Mouse (Mus musculus) v-Abl transformed pro-B cells (cell line): ENCODE measurements around the gene Ppil1.
"Not testable (repeated sequence)": the region's sequence is repeated elsewhere in the genome, so short reads cannot be mapped to it uniquely, and the experiment has no call there.

Experiments
- in situ Hi-C, 2 experiments: fragments of 400-800 bp; cut with MboI; formaldehyde crosslinking; loops; one replicate each; pipeline ENCODE4 v1.15.1; 2025; ENCODE audit not compliant: unreplicated experiment in 2 of 2

The Ppil1 gene

GRCm38 (mm10) chr17:29256507-29256906, 7.5 kb downstream of the Ppil1 start:
- in situ Hi-C loops, result no loop called here

- in situ Hi-C loops, result not testable (repeated sequence)
These were observed 9.2 kb downstream of the Ppil1 start for GRCm38 (mm10) chr17:29254784-29255183.

- in situ Hi-C loops, result no loop called here
These were observed 10.3 kb downstream of the Ppil1 start for GRCm38 (mm10) chr17:29253684-29254083.

- in situ Hi-C loops, result no loop called here
These were observed 10.8 kb downstream of the Ppil1 start for GRCm38 (mm10) chr17:29253236-29253635.

DNA sequence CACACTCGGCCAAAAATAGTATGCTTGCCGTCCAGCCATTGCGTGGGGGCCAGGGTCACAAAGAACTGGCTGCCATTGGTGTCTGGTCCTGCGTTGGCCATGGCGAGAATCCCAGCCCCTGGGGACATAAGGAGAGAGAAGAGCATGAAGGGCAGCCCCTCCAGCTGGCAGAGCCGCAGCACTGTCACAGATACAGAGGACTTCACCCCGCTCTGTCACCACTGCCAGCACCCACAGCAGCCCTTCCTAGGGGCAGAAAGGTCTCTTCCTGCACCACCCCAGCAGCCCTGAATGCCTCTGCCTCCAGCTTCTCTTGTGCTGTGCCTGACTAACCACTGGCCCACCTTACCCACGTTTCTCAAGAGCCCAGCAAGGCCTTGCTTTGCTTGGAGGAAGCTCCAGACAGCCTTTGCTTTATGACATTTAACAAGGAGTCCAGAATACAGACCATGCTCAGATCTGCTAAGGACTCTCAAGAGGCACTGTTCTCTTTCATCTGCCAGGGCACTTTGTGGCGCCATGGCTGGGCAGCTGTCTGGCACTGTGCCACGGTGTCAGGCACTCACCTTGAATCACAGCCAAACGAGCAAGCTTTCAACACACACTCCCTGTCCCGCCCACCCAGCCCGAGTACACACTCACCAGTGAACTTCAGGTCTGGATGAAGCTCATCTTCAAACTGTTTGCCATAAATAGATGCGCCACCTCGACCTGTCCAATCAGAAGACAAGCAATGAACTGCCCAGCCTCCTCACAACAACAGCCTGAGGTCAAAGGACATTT, 12.2 kb downstream of the Ppil1 start:
- in situ Hi-C loops, result no loop called here

DNA sequence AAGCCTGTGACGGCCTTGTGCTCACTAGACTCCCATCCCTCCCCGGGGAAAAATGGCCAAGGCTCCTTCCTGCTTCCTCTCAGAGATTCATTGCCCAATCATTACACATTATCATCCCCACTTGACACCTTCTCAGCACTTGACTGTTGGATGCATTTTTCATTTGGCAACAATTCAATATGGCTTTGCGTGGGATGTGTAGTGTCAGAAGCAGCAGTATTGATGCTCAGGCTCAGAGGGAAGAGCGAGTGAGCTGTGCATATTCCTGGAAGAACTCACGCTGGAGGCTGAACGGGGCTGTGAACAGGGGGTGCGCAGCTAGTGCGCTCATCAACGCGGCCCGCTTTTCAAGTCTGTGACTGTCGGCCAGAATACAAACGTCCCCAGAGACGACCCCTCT, 13.0 kb downstream of the Ppil1 start:
- in situ Hi-C loops, result not testable (repeated sequence)

DNA sequence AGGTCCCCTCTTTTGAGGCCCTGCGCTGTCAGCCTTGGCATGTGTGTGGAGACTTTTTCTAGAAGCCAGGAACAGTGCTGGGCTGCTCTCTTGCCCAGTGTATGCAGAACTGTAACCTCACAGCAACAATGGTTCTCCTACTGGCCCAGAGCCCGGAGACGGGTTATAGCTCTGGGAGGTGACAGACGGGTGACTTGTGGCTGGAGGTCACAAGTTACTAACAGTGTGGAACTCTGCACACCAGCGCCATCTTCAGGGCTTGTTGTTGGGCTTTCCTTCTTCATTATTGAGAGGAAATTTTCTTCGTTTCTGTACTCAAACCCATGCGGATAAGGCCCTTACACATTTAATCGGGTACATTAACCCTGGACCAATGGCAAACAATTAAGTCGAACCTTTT, 14.5 kb downstream of the Ppil1 start:
- in situ Hi-C loops, result loop anchor here (5.0 to 25.0 kb wide), 4 partner anchors 152 to 638 kb away; partner anchors contain the start of gene Mapk13 (in 1 of the 2)

DNA sequence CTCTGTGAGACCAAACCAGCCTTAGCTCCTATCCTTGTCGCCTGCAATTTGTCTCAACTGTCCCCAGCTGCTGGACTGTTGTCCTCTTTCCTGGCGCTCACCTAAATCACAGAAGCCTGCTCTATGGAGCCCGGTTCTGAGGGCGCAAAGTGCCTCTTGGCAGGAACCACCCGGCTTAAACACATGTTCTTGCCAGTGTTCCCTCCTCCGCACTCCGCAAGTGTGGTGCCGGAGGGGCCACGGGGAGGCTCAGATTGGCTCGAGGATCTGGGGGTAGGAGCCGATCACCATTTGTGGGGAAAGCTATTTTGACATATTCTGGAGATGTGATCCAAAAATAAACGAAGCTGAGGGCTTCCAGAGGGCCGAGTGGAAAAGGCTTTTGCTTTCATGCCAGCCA, 16.1 kb downstream of the Ppil1 start:
- in situ Hi-C loops, result loop anchor here (5.0 to 25.0 kb wide), 4 partner anchors 151 to 639 kb away; partner anchors contain the start of gene Mapk13 (in 1 of the 2)

- in situ Hi-C loops, result loop anchor here (5.0 to 25.0 kb wide), 4 partner anchors 149 to 641 kb away; partner anchors contain the start of gene Mapk13 (in 1 of the 2)
These were observed 17.4 kb downstream of the Ppil1 start for GRCm38 (mm10) chr17:29246602-29247001.

- in situ Hi-C loops, result loop anchor here (5.0 to 25.0 kb wide), 4 partner anchors 148 to 642 kb away; partner anchors contain the start of gene Mapk13 (in 1 of the 2)
These were observed 18.3 kb downstream of the Ppil1 start for GRCm38 (mm10) chr17:29245725-29246124.

- in situ Hi-C loops, result loop anchor here (5.0 to 25.0 kb wide), 5 partner anchors 68 to 642 kb away; partner anchors contain the start of gene Mapk13 (in 1 of the 2)
These were observed 19.1 kb downstream of the Ppil1 start for GRCm38 (mm10) chr17:29244912-29245311.

GRCm38 (mm10) chr17:29238421-29238945, 25.5 kb downstream of the Ppil1 start:
- in situ Hi-C loops, result loop anchor here (25.0 kb wide), 2 partner anchors 476 to 649 kb away; partner anchors contain the start of gene Mapk13 (in 1 of the 2)

DNA sequence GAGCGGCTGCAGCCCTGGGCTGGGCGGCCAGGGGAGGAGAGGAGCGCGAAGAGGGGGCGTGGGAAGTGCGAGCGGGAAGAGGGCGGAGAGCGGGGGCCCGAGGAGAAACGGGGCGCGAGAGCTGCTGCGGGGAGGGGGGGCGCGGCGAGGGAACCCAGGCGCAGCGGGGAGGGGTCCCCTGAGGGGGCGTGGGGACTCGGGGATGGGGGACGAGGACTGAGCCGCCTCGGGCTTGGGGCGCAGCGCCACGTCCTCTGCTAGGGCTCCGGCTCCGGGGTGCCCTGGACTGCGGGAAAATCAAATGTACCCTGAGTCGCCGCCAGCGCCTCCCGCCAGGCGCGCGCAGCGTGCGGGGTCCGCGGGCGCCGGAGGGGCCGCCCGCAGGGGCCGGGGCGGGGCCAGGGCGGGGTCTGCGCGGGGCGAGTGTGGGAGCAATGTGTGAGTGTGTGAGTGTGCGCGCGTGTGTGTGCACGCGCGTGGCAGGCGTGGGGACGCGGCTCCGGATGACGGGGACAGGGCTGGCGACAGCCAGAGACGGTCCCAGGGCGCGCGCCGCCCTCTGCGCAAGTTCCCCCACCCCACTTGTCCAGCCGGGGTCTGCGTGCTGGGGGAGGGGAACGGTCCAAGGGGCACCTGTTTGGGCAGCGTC, 26.1 kb downstream of the Ppil1 start, which contains the start of gene Cpne5:
Cpne5 (minus strand) TSS at position 396 of the 649 bp plus-strand sequence.
- in situ Hi-C loops, result loop anchor here (25.0 kb wide), 2 partner anchors 476 to 649 kb away; partner anchors contain the start of gene Mapk13 (in 1 of the 2)

GRCm38 (mm10) chr17:29237267-29237771, 26.7 kb downstream of the Ppil1 start:
- in situ Hi-C loops, result loop anchor here (25.0 kb wide), 2 partner anchors 475 to 650 kb away; partner anchors contain the start of gene Mapk13 (in 1 of the 2)

DNA sequence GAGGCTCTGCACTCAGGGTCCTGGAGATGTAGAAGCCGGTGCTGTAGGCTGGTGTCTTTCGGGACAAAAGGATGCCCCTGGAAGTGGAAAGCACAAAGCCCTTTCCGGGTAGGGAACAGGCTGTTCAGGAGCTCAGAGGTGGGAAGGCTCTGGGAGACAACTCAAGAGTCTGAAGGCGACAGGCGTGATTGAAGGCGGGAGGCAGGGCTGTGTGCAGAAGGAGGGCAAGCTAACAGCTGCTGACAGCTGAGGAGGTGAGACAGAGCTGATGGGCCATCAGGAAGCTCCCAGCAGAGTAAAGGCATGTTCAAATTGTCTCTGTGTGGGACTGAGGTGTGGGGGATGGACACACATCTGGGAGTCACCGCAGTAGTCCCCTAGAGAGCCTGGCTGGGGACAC, 27.9 kb downstream of the Ppil1 start:
- in situ Hi-C loops, result loop anchor here (25.0 kb wide), 2 partner anchors 474 to 651 kb away; partner anchors contain the start of gene Mapk13 (in 1 of the 2)

DNA sequence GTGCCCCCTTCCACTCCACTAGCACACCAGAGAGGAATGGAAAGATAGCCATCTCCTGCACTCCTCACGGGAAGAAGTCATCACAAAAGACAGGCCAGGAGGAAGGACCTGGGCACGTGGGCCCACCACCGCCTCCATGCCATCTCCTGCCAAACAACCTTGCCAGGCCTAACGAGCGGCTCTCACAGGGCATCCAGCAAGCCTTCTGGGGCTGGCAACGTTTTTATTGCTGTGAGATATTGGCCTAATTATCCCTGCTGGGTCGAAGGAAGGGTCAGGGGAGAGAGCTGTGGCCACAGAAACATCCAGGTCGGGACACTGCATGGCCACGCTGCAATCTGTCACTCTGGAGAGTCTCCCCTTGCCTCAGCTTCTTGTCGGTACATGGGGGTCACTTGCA, 32.9 kb downstream of the Ppil1 start:
- in situ Hi-C loops, result loop anchor here (25.0 kb wide), 2 partner anchors 469 to 656 kb away; partner anchors contain the start of gene Mapk13 (in 1 of the 2)

- in situ Hi-C loops, result no loop called here
These were observed 43.4 kb downstream of the Ppil1 start for GRCm38 (mm10) chr17:29220631-29221030.

DNA sequence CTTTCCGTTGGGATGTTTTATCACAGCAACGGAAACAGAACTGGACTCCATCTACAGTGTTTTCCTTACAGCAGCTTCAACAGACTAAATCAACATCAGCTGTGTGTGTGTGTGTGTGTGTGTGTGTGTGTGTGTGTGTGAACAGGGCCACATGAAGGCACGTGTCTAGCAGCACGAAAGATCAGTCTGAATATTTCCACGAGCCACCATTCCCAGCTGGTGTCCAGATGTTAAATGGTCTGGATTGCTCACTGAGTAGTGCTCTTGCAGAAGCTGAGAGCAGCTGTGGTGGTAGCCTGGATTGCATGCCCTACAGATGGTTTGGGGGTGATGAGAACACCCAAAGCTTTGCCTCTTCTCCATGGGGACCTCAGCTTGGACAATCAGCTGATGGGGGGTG, 46.0 kb downstream of the Ppil1 start:
- in situ Hi-C loops, result no loop called here

- in situ Hi-C loops, result no loop called here
These were observed 47.9 kb downstream of the Ppil1 start for GRCm38 (mm10) chr17:29216078-29216477.

DNA sequence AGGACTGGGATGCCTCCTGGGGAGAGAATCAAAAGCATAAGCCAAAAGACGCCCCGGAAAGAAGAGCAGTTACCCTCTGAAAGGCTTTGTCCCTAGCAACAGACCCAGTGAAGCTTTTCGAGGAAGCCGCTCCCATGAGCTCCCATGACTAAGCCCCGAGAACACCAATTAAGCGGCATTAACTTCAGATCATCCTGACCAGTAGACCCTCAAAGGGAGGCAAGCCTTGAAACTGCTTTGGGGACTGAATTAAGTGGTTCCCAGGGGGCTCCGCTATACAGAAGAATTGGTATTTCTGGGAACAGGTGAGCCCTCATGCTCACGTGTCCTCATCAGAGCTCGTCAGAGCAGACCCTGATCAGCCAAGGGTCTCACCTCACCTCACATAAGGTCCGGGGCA, 49.3 kb downstream of the Ppil1 start:
- in situ Hi-C loops, result no loop called here

DNA sequence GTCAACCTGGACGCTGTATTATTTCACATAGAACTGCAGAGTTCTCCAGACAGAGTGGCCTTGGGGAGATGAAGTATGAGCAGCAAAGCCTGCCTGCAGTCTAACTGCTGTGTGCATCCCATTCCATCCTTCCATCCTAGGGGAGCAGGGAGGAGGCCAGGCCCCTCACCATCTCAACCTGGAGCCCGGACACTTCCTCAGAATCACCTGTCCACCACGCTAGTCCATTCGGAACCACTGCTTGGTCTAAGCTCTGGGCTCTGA, 49.9 kb downstream of the Ppil1 start:
- in situ Hi-C loops, result no loop called here
